Mouse (Mus musculus): ENCODE results near the gene Arhgef33.
"Not testable (repeated sequence)": the region's sequence is repeated elsewhere in the genome, so short reads cannot be mapped to it uniquely, and the experiment has no call there.

Gene Arhgef33

GRCm38 (mm10) chr17:80347234-80347633 lies 40.0 kb downstream of the Arhgef33 start:
- DNase-seq: no peak

GRCm38 (mm10) chr17:80360245-80360644 lies 53.0 kb downstream of the Arhgef33 start:
- DNase-seq: no peak

DNA sequence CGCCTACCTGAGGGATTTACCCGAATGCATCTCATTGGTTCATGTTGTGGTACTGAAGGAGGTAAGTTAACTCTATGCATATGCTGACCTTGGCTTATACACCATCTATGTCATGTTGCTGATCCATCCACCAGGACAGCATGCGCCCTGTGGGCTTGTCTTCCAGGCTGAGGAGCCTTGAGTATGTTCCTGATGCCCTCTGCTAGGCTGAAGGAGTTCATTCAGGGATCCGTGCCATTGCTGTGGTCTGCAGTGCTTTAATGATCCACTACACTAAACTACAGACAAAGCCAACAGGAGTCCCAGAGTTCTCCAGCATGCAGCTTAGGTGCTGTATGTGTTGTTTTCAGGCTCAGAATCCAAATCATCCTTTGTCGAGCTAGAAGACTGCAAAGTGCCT lies 60.1 kb downstream of the Arhgef33 start:
- DNase-seq: no peak

DNA sequence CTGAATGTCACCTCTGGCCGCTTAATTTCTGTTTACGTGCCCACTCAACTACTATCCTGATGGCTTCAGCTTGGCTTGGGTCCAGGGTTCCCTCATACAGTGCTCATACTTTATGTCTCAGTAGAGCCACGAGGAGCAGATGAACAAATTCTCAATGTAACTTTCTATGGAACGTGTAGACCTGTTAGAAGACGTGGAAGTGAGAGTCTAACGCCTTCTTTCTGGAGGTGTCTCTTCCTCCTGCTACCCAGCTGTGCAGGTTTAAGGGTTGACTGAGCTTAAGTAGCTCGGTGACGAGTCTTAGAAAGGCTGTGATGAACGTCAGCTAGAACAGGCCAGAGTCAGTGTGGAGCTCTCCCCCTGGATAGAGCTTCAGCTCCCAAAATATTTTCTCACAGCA lies 61.4 kb downstream of the Arhgef33 start:
- DNase-seq: no peak

- peak; percentile 86 for DNase-seq
Measured at GRCm38 (mm10) chr17:80372989-80373725, 66.0 kb downstream of the Arhgef33 start, which contains the start of gene Gm10190. Gene Gm10190 (minus strand): TSS chr17:80373541.

- DNase-seq: no peak
Measured at GRCm38 (mm10) chr17:80373726-80374096, 66.5 kb downstream of the Arhgef33 start.

DNA sequence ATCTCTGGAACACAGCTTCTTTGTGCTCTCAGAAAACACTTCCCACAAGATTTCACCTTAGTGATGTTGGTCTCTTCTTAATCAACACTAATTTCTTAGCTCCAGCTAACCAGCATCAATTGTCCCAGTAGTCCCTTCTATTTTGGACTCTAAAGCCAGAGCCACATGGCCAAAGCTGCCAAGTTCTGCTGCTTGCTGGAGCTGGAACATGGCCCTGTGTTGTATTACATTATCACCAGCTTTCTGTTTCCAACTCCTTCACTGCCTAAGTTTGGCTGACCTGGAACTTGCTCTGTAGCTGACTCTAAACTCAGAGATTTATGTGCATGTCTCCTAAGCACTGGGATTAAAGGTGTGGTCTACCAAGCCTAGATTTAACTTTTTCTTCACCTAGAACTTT lies 71.2 kb downstream of the Arhgef33 start:
- not testable (repeated sequence) for DNase-seq

DNA sequence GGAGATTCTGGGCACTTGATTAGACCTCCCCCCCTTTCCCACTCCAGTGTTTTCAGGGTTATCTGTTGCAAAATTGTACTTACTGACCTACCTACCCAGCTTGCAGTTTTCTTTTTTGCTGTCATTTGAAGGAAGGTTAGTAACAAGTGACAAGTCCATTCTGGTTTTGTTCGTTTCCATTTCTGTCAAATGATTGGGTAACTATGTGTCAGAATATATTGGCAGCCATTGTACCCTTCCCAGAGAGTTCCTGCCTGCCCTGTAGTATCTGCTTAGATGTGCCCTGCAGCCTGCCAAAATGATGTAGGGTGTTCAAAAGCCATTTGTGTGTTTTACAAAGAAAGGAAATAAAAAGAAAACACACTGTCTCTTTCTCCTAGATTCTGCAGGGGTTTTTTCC lies 78.5 kb downstream of the Arhgef33 start:
- no peak for DNase-seq

DNA sequence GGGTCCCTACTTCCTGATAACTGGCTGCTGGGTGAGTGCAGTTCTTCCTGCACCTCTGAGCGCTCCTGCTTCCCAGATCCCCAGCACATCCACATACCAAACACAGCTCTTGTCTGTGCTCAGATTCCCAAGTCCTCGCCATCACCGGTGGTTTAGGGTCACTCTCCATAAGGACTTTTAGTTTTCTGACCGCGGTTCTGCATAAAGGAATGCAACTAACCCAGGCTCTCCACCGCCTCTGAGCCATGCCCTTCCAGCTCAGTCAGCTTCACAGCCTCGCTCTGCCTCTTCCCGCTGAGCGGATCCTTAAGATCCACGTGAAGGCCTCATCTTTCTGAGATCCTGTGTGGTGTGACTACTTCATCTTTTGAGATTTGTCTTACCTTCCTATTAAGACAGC lies 82.8 kb downstream of the Arhgef33 start:
- no peak for DNase-seq

- peak; percentile 65 for DNase-seq
Measured at GRCm38 (mm10) chr17:80391423-80392403, 84.5 kb downstream of the Arhgef33 start.

DNA sequence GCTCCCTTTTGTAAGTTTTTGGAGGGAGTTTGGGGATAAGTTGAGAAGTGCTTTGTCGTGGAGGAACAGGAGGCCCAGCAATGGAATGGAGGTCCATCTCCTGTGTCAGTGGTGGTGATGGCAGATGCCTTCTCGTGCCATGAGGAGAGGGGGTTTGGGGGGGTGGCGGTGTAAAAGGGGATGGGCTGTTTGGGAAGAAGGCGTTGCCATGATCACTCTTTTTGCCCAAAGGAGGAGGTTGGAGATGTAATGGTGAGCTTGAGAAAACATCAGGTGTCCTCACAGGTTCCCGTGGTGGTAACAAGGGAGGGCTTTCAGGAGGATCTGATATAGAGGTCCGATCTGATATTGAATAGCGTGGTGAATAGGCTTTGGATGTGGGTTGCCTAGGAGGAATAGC lies 91.0 kb downstream of the Arhgef33 start:
- DNase-seq: no peak

- DNase-seq: no peak
Measured at GRCm38 (mm10) chr17:80411182-80411581, 104.0 kb downstream of the Arhgef33 start.

DNA sequence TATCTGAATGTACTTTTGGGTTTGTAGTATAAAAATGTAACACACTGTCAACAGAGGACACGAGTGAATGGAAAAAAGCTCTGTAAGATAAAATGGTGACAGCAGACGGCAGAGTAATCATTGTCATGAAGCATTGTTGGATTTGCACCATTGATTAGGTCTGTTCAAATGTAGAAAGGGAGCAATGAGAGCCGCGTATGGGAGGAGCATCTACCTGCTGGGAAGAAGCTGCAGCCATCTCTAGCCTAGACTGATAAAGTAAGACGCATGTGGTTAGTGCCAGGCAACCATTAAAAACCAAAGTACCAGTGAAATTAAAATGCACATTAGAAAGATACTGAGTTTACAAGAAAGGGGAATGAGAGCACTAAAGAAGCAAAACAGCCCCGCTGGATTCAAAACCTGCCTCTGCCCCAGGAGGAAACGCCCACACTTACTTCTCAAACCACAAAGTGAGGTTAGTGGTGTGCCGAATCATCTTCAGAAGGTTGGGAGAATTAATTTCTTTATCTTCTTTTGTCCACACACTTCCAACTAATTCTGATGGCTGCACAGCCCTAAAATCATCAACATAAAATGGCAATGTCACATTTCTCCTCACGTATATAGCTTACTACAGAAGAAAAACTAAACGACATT lies 111.5 kb downstream of the Arhgef33 start:
- no peak for DNase-seq

DNA sequence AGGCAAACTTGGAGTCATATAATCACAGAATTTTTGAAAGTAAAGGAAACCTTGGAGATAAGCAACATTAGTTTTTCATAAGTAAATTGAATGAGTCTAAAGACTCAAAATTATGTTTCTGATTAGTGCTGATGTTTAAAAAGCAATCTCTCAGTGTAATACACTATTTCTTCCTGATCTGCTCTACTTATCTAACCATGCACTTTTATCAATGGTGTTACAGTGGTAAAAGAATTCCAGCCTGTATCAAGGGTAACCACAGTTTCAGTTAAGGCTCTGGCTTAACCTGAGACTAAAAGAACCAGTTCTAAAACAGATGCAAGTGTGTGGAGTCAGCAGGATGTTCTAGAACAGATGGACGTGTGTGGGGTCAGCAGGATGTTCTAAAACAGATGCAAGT lies 113.8 kb downstream of the Arhgef33 start:
- no peak for DNase-seq

GRCm38 (mm10) chr17:80426171-80426570 lies 119.0 kb downstream of the Arhgef33 start:
- DNase-seq: no peak

DNA sequence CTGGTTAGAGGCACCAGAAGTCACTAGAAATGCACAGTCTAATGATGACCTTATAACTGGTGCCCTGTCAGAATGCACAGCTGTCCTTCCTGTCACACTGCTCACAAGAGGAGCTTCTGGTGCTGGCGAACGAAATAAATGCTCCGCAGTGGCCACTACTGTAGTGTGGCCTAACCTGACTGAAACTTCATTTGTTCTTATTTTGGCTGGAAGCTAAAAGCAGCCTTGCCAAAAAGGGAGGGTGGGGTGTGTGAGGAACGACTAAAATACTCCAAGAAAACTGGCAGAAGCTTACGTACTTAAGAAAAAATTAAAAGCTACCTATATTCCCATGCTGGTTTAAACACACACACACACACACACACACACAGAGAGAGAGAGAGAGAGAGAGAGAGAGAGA lies 119.7 kb downstream of the Arhgef33 start:
- DNase-seq: no peak

- no peak for DNase-seq
Measured at GRCm38 (mm10) chr17:80427966-80428365, 120.8 kb downstream of the Arhgef33 start.

- no peak for DNase-seq
Measured at GRCm38 (mm10) chr17:80431997-80432396, 124.8 kb downstream of the Arhgef33 start.

GRCm38 (mm10) chr17:80434430-80434829 lies 127.2 kb downstream of the Arhgef33 start:
- no peak for DNase-seq

GRCm38 (mm10) chr17:80435680-80436079 lies 128.5 kb downstream of the Arhgef33 start:
- DNase-seq: no peak

DNA sequence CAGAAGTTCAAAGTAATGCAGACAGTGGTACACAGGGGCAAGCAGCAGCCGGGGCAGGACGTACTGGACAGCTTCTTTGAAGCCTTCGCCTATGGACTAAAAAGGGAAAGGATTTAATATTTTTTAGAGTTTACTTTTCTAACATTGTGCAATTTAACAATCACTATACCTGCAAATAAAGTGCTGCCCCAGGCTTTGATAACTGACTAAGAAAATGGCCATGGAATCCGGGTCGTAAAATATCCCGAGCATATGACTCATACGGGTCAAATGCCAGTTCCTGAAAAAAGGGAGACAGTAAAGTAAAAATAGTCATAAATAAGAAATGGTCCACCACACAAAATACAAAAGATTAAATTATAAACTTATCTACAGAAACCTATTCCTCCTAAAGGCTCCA lies 138.2 kb downstream of the Arhgef33 start:
- DNase-seq: no peak

DNA sequence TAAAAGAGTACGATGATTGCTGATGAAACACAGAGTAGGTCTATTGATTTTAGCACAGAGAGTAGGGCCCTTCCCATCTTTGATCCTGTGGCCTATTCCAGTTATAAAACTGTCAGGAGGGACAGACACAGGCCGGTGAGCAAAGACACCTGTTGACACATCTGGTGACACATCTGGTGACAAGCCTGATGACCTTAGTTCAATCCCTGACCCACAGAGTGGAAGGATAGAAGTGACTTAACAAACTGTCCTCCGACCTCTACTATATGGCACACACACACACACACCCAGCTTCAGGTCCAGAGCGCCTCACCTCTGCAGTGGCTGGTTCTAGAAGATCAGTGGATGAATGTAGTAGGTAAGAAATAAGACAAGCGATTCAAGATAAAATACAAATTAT lies 139.3 kb downstream of the Arhgef33 start:
- DNase-seq: no peak
